Mouse (Mus musculus): ENCODE measurements around the gene Rflna. TPM values are rescaled to one million over a fixed set of nuclear protein-coding genes. Genes with fewer than 3 reads are reported as not detected.

Rflna gene
- polyA plus RNA-seq, 1 experiment from 2014 or later = 2.7 TPM

DNA sequence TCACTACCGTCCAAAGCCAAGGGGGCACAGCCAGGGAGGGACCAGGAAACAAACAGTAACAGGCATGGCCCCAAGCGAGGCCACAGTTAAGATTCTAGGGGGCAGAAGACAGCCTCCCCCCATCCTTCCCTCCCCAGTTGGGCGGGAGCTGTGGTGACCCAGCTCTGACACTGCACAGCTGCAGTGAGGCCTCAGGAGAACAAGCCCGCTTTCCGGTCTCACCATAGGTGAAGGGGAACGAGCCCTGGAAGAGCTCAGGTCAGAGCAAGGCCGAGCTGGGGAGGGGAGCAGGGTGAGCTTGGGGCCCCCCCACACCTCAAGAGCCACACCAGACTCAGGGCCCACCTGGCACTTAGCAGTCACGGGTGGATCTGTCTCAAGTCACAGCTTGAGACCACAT, 52.9 kb downstream of the Rflna start:
- peak overlapping the region; percentile 75 for H3K27ac ChIP-seq (ENCODE audit: low read length)
- ATAC-seq (ENCODE audit: insufficient read depth, low FRiP score) = no peak
- no peak overlapping the region; the same call in 1 of the 2 replicates for H3K4me3 ChIP-seq (replicated peaks; ENCODE audit: low read length)
- H3K9ac ChIP-seq (ENCODE audit: low read length) = peak overlapping the region; percentile 46; the same call in 1 of the 2 replicates
- no peaks in the 10 kb centered on the region for H3K9me3 ChIP-seq (replicated peaks; ENCODE audit: control insufficient read depth, low read length)
- 42% methylated on average over 8 of the region's 8 CpGs for WGBS
- H3K36me3 ChIP-seq (ENCODE audit: control insufficient read depth, insufficient read depth, low read length) = peaks cover 10% of the 10 kb centered on the region; the same call in 1 of the 2 replicates
- H3K4me1 ChIP-seq (ENCODE audit: control insufficient read depth, insufficient read depth, low read length) = peaks cover 63% of the 10 kb centered on the region
- H3K27me3 ChIP-seq (ENCODE audit: control insufficient read depth, insufficient read depth, low read length) = no peaks in the 10 kb centered on the region
- 0 out of 2 replicates have a peak overlapping the region, but pooled peaks have one; percentile 57 for H3K4me2 ChIP-seq (ENCODE audit: low read depth, low read length)

DNA sequence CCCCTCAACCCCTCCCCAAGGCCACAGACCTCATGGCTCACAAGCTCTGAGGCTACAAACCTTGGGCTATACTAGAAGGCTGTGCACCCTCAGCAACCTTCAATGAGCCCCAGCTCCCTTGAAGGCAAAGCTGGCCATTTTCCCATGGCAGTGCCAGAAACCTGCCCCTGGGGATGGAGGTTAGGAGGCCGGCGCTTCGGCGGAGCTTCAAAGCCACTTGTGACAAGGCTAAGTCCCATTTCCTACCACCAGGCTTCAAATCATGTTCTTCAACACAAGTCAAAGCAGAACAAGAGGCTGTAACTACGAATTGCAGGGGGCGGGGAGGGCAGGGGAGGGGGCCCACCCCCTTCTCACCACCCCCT, 53.3 kb downstream of the Rflna start:
- H3K4me1 ChIP-seq (ENCODE audit: control insufficient read depth, insufficient read depth, low read length) = peaks cover 63% of the 10 kb centered on the region
- no peak for ATAC-seq (ENCODE audit: insufficient read depth, low FRiP score)
- peak overlapping the region; percentile 34; the same call in 1 of the 2 replicates for H3K4me3 ChIP-seq (replicated peaks; ENCODE audit: low read length)
- no peaks in the 10 kb centered on the region for H3K9me3 ChIP-seq (replicated peaks; ENCODE audit: control insufficient read depth, low read length)
- H3K27ac ChIP-seq (ENCODE audit: low read length) = peak overlapping the region; percentile 75
- H3K9ac ChIP-seq (ENCODE audit: low read length) = peak overlapping the region; percentile 46; the same call in 1 of the 2 replicates
- H3K36me3 ChIP-seq (ENCODE audit: control insufficient read depth, insufficient read depth, low read length) = peaks cover 6% of the 10 kb centered on the region; the same call in 1 of the 2 replicates
- 41% methylated on average over 6 of the region's 6 CpGs for WGBS
- H3K4me2 ChIP-seq (ENCODE audit: low read depth, low read length) = peak overlapping the region; percentile 57; the same call in 1 of the 2 replicates
- no peaks in the 10 kb centered on the region for H3K27me3 ChIP-seq (ENCODE audit: control insufficient read depth, insufficient read depth, low read length)

DNA sequence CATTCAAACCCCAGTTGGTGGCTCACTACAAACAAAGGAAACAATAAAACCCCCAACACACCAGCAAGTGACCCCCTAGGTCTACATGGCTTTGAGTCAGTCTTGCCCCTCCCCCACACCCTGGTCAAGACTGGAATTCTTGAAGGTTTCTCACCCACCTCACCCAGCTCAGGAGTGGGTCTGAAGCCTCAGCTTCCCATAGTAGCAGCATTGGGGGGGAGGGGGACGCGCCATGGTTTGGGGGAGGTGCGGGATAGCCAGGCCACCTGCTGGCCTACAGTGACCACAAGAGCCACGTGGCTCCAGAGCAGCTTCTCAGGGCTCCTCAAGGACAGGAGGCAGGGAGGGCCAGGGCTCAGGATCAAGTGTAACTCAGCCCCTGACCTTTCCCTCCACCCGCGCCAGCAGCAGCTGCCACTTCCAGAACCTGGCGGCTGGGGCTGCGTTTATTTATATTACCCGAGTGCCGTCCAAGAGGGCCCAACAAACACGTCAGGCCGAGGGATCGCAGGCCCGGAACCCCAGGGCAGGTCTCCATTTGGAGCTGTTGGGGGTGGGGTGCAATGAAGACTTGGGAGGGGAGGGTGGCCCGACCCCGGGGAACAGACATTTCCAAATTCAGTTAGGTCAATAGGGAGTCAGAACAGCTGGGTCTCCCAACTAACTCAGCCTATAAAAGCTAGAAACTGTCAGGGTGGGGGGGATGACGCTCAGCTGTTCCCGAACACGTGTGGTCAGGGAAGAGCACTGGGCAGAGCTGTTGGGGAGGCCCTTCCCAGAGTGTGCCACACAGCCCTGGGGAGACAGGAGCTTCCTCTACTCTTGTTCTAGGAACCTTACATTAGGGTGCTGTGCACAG, 53.9 kb downstream of the Rflna start:
- Histone ChIP-seq H3K9ac (ENCODE audit: low read length) (peak overlapping the region; percentile 67; the same call in 1 of the 2 replicates), H3K27me3 (ENCODE audit: control insufficient read depth, insufficient read depth, low read length) (no peaks in the 10 kb centered on the region), H3K36me3 (ENCODE audit: control insufficient read depth, insufficient read depth, low read length) (peaks cover 6% of the 10 kb centered on the region; the same call in 1 of the 2 replicates), H3K9me3 (replicated peaks; ENCODE audit: control insufficient read depth, low read length) (no peaks in the 10 kb centered on the region), H3K4me3 (replicated peaks; ENCODE audit: low read length) (peak overlapping the region; percentile 34), H3K27ac (ENCODE audit: low read length) (peak overlapping the region; percentile 75), H3K4me2 (ENCODE audit: low read depth, low read length) (peak overlapping the region; percentile 57), H3K4me1 (ENCODE audit: control insufficient read depth, insufficient read depth, low read length) (peaks cover 63% of the 10 kb centered on the region)
- peak; percentile 17 for ATAC-seq (ENCODE audit: insufficient read depth, low FRiP score)
- WGBS = 17% methylated on average over 19 of the region's 19 CpGs

DNA sequence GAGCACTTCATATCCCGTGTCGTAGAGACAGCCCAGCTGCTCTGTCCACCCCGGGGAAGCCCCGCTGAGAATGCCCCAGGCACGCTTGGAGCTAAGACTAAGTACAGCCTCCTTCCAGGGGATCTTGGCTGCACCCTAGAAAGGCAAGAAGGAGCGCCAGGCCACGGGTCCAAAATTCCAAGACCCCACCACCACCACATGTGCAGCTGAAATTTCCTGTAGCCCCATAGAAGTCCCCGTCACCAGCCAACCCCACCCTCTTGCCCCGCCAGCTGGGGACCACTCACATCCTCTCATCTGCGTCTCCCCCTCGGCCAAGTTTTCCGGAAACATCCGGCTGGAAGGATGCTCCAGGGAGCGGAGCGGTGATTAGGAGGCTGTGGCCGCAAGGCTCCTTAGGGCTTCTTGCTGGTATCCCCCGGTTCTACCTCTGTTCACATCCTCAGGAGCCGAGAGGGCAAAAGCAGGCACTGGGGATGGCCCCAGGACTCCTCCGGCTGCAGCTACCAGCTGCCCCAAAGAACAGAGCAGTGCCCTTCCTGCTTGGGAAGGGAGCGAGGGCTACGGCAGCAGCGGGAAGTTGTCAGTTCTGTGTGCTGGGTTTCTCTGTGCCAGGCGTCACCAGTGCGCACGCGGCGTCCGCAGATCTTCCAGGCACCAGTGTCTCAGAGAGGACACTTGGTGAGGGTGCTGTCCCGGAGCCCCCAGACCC, 54.7 kb downstream of the Rflna start:
- peak overlapping the region; percentile 75 for H3K27ac ChIP-seq (ENCODE audit: low read length)
- peak overlapping the region; percentile 34 for H3K4me3 ChIP-seq (replicated peaks; ENCODE audit: low read length)
- peak overlapping the region; percentile 67 for H3K9ac ChIP-seq (ENCODE audit: low read length)
- H3K36me3 ChIP-seq (ENCODE audit: control insufficient read depth, insufficient read depth, low read length) = peaks cover 3% of the 10 kb centered on the region; the same call in 1 of the 2 replicates
- peaks cover 63% of the 10 kb centered on the region for H3K4me1 ChIP-seq (ENCODE audit: control insufficient read depth, insufficient read depth, low read length)
- ATAC-seq (ENCODE audit: insufficient read depth, low FRiP score) = peak; percentile 26
- H3K27me3 ChIP-seq (ENCODE audit: control insufficient read depth, insufficient read depth, low read length) = no peaks in the 10 kb centered on the region
- H3K4me2 ChIP-seq (ENCODE audit: low read depth, low read length) = peak overlapping the region; percentile 57
- H3K9me3 ChIP-seq (replicated peaks; ENCODE audit: control insufficient read depth, low read length) = no peaks in the 10 kb centered on the region
- WGBS = 24% methylated on average over 29 of the region's 29 CpGs

DNA sequence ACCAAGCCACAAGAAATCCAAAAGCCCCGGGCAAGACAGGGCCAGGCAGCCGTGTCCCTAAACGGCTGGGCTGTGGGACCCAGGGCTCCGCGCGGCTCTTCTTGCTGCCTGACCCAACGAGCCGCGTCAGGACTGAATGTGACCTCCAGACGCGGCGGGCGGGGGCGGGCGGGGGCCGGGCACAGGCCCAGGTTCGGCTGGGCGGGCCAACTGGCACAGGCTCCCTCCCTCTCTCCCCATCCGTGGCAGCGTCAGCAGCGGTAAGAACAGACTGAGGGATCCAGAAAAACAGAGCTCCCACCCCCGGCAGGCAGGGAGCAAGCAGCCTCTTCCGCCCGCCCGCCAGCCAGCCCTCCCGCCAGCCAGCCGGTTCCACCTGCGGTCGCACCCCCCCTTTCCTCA, 55.2 kb downstream of the Rflna start:
- peak overlapping the region; percentile 75 for H3K27ac ChIP-seq (ENCODE audit: low read length)
- H3K27me3 ChIP-seq (ENCODE audit: control insufficient read depth, insufficient read depth, low read length) = no peaks in the 10 kb centered on the region
- peak overlapping the region; percentile 57 for H3K4me2 ChIP-seq (ENCODE audit: low read depth, low read length)
- peak; percentile 48 for ATAC-seq (ENCODE audit: insufficient read depth, low FRiP score)
- peak overlapping the region; percentile 34 for H3K4me3 ChIP-seq (replicated peaks; ENCODE audit: low read length)
- H3K36me3 ChIP-seq (ENCODE audit: control insufficient read depth, insufficient read depth, low read length) = peaks cover 3% of the 10 kb centered on the region; the same call in 1 of the 2 replicates
- H3K9ac ChIP-seq (ENCODE audit: low read length) = peak overlapping the region; percentile 67
- H3K9me3 ChIP-seq (replicated peaks; ENCODE audit: control insufficient read depth, low read length) = no peaks in the 10 kb centered on the region
- peaks cover 59% of the 10 kb centered on the region for H3K4me1 ChIP-seq (ENCODE audit: control insufficient read depth, insufficient read depth, low read length)
- 7% methylated on average over 29 of the region's 29 CpGs for WGBS

Other genes with a start within 250 kb of the Rflna start
- 5.3 and 6.1 TPM in 2 replicates for gene Ccdc92, start 140.8 kb upstream of the Rflna start, polyA plus RNA-seq (2015; fragmentation: Nextera tagmentation; extraction: Ambion mirVana)
- 43.6 and 54.3 TPM in 2 replicates for gene Zfp664, start 140.5 kb upstream of the Rflna start, polyA plus RNA-seq (2015; fragmentation: Nextera tagmentation; extraction: Ambion mirVana)
- 21.4 and 24.6 TPM in 2 replicates for gene Ncor2, start 176.0 kb downstream of the Rflna start, polyA plus RNA-seq (2015; fragmentation: Nextera tagmentation; extraction: Ambion mirVana)

All from stomach, embryonic 16.5 days (tissue).